Comparison of ENCODE assay signal across 7 mouse cellular contexts in the genomic region with DNA sequence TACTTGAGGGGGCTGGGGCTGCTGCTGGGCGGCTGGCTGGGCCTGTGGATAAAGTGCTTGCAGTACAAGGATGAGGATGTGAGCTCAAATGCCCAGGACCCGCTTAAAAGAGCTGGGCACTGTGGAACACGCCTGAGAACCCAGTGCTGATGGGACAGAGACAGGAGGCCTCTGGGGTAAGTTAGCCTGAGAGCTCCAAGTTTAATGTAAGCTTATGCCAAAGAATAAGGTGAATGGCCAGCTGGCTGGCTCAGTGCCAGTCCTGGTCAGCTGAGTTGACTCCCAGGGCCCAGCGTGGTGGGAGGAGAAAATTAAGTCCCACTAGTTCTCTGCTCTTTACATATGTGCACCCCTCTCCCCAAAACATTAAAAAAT. TPM values are rescaled to one million over a fixed set of nuclear protein-coding genes. Genes with fewer than 3 reads are reported as not detected.
DNase-seq lines count a peak whose midpoint lies in the region; ATAC-seq lines count a peak whose summit lies in the region.
"Not testable (repeated sequence)": the region's sequence is repeated elsewhere in the genome, so short reads cannot be mapped to it uniquely, and the experiment has no call there.

No protein-coding gene starts in this region.

- WGBS in heart, embryonic 10.5 days: 70% methylated on average over 4 of the region's 4 CpGs
- 65% methylated on average over 4 of the region's 4 CpGs for WGBS in kidney, embryonic 16.5 days
- 50% methylated on average over 4 of the region's 4 CpGs for WGBS in stomach, embryonic 16.5 days

- not testable (repeated sequence) for H3K9ac ChIP-seq in kidney, embryonic 16.5 days (replicated peaks; ENCODE audit: low read length); stomach, embryonic 16.5 days (ENCODE audit: low read length)

- ATAC-seq in kidney, embryonic 16.5 days (ENCODE audit: low FRiP score, low TSS enrichment): peak; percentile 12; the same call in 1 of the 2 replicates
- peak; percentile 44; the same call in 1 of the 2 replicates for ATAC-seq in stomach, embryonic 16.5 days (ENCODE audit: insufficient read depth, low FRiP score)

- 0 out of 2 replicates have a peak overlapping the region, but pooled peaks have one; percentile 52 for H3K27ac ChIP-seq in heart, embryonic 10.5 days
- H3K27ac ChIP-seq in kidney, embryonic 16.5 days (ENCODE audit: low read length); stomach, embryonic 16.5 days (ENCODE audit: low read length): not testable (repeated sequence)

- H3K27me3 ChIP-seq in heart, embryonic 10.5 days (ENCODE audit: insufficient read depth, poor library complexity, severe bottlenecking); kidney, embryonic 16.5 days (ENCODE audit: insufficient read depth, low read length); stomach, embryonic 16.5 days (ENCODE audit: control insufficient read depth, insufficient read depth, low read length): not testable (repeated sequence)

- H3K4me3 ChIP-seq in heart, embryonic 10.5 days; kidney, embryonic 16.5 days (ENCODE audit: low read length); stomach, embryonic 16.5 days (replicated peaks; ENCODE audit: low read length): not testable (repeated sequence)

- not testable (repeated sequence) for H3K9me3 ChIP-seq in heart, embryonic 10.5 days; kidney, embryonic 16.5 days (ENCODE audit: low read length); stomach, embryonic 16.5 days (replicated peaks; ENCODE audit: control insufficient read depth, low read length)

- DNase-seq in adrenal gland, postnatal 10 days: peak; percentile 31
- DNase-seq in heart, embryonic 10.5 days (ENCODE audit: low spot score): not testable (repeated sequence)
- DNase-seq in kidney, adult 18-20 months: peak; percentile 61
- DNase-seq in layer of hippocampus, adult 11-12 months (ENCODE audit: low spot score): peak; percentile 5
- DNase-seq in lung, postnatal 10 days: peak; percentile 8

- H3K4me1 ChIP-seq in heart, embryonic 10.5 days; kidney, embryonic 16.5 days (ENCODE audit: insufficient read depth, low read length); stomach, embryonic 16.5 days (ENCODE audit: control insufficient read depth, insufficient read depth, low read length): not testable (repeated sequence)

- not testable (repeated sequence) for H3K36me3 ChIP-seq in heart, embryonic 10.5 days; kidney, embryonic 16.5 days (ENCODE audit: insufficient read depth, low read length); stomach, embryonic 16.5 days (ENCODE audit: control insufficient read depth, insufficient read depth, low read length)

- not testable (repeated sequence) for H3K4me2 ChIP-seq in kidney, embryonic 16.5 days (replicated peaks; ENCODE audit: low read depth, low read length); stomach, embryonic 16.5 days (ENCODE audit: low read depth, low read length)

RNA-seq across cellular contexts. Expression of gene Slc22a5, which starts 40.5 kb away (rescaled TPM):
- total RNA-seq in adrenal gland, postnatal 10 days (2021): 10 to 100 TPM; 33.7 to 40.7 TPM
- polyA plus RNA-seq in heart, embryonic 10.5 days (2016; fragmentation: Nextera tagmentation; extraction: Ambion mirVana): 7.7 and 9.9 TPM in 2 replicates
- 17.3 and 18.4 TPM in 2 replicates for polyA plus RNA-seq in kidney, embryonic 16.5 days (2015; fragmentation: Nextera tagmentation; extraction: Ambion mirVana)
- 9.4 and 10.7 TPM in 2 replicates for polyA plus RNA-seq in stomach, embryonic 16.5 days (2015; fragmentation: Nextera tagmentation; extraction: Ambion mirVana)

RNA-seq across cellular contexts. Expression of gene Slc22a21, which starts 48.2 kb away (rescaled TPM):
- total RNA-seq in adrenal gland, postnatal 10 days (2021): 1 to 10 TPM; 4.4 to 5.8 TPM
- polyA plus RNA-seq in heart, embryonic 10.5 days (2016; fragmentation: Nextera tagmentation; extraction: Ambion mirVana): 1.7 and 2.7 TPM in 2 replicates
- polyA plus RNA-seq in kidney, embryonic 16.5 days (2015; fragmentation: Nextera tagmentation; extraction: Ambion mirVana): 4.2 and 5.4 TPM in 2 replicates
- 8.9 and 9.2 TPM in 2 replicates for polyA plus RNA-seq in stomach, embryonic 16.5 days (2015; fragmentation: Nextera tagmentation; extraction: Ambion mirVana)
